Mouse (Mus musculus) layer of hippocampus, adult 9-11 months (tissue): Measurements from ENCODE around the gene Adamtsl5.

Source experiments
- DNase-seq: peaks from one replicate; pipeline ENCODE4 v3.0.0; 2022

The Adamtsl5 gene

DNA sequence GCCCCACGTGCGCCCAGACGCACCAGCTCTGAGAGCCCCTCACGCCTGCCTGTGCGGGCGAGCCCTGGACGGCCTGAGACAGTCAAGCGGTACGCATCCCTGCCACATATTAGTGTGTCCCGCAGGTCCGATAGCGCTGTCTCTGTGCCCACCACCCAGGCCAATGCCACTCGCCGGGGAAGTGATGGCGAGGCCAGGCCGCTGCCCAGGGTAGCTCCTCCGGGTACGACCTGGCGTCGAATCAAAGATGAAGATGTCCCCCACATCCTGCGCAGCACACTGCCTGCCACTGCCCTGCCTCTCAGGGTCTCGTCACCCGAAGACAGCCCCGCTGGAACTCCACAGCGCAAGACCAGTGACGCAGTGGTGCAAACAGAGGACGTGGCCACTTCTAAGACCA is 32.9 kb downstream of the Adamtsl5 start:
- DNase-seq = no peak

DNA sequence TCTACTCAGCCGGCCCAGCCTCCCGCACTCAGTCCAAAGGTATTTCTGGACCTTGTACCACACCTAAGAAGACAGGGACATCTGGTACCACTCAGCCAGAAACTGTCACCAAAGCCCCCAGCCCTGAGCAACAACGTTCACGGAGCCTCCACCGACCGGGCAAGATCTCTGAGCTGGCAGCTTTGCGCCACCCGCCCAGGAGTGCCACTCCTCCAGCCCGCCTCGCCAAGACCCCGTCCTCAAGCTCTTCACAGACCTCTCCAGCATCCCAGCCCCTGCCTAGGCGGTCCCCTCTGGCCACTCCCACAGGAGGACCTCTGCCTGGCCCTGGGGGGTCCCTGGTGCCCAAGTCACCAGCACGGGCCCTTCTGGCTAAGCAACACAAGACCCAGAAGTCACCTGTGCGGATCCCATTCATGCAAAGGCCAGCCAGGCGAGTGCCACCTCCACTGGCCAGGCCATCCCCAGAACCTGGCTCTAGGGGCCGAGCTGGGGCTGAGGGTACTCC is 33.7 kb downstream of the Adamtsl5 start:
- no peak for DNase-seq

DNA sequence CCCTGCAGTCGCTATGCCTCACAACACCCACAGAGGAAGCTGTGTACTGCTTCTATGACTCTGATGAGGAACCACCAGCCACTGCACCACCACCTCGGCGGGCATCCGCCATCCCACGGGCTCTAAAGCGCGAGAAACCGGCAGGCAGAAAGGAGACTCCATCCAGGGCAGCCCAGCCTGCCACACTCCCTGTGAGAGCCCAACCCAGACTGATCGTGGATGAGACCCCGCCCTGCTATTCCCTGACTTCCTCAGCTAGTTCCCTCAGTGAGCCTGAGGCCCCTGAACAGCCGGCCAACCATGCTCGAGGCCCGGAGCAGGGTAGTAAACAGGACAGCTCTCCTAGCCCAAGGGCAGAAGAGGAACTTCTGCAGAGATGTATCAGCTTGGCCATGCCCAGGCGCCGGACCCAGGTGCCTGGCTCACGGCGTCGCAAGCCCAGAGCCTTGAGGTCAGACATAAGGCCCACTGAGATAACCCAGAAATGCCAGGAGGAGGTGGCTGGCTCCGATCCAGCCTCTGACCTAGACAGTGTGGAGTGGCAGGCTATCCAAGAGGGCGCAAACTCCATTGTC is 34.5 kb downstream of the Adamtsl5 start:
- DNase-seq = no peak

DNA sequence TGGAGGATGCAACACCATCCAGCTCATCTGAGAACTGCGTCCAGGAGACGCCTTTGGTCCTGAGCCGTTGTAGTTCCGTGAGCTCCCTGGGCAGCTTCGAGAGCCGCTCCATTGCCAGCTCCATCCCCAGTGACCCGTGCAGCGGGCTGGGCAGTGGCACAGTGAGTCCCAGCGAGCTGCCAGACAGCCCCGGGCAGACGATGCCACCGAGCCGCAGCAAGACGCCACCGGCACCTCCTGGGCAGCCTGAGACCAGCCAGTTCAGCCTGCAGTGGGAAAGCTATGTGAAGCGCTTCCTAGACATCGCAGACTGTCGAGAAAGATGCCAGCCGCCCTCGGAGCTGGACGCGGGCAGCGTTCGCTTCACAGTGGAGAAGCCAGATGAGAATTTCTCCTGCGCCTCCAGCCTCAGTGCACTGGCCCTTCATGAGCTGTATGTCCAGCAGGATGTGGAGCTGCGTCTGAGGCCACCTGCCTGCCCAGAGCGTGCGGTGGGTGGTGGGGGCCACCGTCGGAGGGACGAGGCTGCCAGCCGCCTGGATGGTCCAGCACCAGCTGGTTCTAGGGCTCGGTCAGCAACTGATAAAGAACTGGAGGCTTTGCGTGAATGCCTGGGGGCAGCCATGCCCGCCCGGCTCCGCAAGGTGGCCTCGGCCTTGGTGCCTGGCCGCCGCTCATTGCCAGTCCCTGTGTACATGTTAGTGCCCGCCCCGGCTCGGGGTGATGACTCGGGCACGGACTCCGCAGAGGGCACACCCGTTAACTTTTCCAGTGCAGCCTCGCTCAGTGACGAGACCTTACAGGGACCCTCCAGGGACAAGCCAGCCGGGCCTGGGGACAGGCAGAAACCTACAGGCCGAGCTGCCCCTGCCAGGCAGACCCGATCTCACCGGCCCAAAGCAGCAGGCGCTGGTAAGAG is 35.4 kb downstream of the Adamtsl5 start:
- DNase-seq = no peak

DNA sequence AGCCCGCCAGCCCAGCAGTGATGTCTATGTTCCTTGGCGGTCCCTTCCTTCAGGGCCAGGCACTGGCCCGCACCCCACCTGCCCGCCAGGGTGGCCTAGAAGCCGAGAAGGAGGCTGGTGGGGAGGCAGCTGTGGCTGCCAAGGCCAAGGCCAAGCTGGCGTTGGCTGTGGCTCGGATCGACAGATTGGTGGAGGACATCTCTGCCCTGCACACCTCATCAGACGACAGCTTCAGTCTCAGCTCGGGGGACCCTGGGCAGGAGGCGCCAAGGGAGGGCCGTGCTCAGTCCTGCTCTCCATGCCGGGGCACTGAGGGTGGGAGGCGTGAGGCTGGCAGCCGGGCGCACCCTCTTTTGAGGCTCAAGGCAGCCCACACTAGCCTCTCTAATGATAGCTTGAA is 36.7 kb downstream of the Adamtsl5 start:
- no peak for DNase-seq

DNA sequence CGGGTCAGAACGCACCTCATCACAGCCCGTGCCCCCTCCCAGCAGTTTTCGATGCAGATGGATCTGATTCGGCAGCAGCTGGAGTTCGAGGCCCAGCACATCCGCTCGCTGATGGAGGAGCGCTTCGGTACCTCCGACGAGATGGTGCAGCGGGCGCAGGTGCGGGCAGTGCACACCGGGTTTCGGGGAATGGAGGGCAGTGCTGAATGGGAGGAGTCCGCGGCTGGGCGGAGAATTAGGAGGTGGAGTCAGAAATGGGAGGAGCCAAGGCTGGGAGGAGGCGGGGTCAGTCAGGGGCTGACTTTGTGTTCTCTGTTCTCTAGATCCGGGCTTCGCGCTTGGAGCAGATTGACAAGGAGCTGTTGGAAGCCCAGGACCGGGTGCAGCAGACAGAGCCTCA is 43.4 kb downstream of the Adamtsl5 start:
- no peak for DNase-seq

DNA sequence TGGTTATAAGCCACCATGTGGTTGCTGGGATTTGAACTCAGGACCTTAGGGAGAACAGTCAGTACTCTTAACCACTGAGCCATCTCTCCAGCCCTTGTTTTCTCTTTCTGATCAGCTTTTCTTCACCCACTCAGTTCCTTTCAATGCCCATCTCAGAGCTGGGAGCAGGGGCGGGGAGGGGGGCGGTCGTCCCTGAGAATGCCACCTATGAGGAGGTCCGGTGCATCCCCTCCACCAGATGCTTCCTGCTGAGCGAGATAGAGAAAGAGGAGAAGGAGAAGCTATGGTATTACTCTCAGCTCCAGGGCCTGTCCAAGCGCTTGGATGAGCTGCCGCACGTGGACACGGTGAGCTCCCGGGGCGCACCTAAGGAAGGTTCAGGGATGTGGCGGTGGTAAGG is 43.8 kb downstream of the Adamtsl5 start:
- no peak for DNase-seq

DNA sequence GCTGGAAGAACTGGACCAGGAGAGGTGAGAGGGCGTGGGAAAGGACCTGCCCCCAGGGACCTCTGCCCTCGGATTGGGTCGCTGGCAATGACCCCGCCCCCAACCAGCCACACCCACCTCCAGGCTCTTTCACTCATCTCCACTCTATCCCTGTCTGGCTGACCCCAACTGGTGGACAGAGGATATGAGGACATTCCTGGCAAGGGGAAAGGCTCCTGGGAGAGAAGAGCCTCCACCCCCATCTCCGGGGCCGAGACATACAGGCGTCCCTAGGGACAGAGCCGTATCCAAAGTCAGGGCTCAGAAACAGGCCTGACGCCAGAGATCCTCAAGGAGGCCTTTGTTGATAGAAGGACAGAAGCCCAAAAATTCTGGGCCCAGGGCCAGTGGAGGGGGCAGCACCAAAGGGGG is 45.7 kb downstream of the Adamtsl5 start:
- DNase-seq = peak; percentile 81

DNA sequence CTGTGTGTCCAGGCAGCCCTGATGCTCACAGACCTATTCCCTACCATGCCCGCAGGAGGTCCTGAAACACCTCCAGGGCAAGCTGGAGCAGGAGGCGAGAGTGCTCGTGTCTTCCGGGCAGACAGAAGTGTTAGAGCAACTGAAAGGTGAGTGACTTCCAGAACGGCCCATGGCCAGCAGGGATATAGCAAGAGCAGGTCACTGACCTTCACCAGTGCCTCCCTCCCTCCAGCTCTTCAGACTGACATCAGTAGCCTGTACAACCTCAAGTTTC is 46.2 kb downstream of the Adamtsl5 start:
- DNase-seq = no peak

DNA sequence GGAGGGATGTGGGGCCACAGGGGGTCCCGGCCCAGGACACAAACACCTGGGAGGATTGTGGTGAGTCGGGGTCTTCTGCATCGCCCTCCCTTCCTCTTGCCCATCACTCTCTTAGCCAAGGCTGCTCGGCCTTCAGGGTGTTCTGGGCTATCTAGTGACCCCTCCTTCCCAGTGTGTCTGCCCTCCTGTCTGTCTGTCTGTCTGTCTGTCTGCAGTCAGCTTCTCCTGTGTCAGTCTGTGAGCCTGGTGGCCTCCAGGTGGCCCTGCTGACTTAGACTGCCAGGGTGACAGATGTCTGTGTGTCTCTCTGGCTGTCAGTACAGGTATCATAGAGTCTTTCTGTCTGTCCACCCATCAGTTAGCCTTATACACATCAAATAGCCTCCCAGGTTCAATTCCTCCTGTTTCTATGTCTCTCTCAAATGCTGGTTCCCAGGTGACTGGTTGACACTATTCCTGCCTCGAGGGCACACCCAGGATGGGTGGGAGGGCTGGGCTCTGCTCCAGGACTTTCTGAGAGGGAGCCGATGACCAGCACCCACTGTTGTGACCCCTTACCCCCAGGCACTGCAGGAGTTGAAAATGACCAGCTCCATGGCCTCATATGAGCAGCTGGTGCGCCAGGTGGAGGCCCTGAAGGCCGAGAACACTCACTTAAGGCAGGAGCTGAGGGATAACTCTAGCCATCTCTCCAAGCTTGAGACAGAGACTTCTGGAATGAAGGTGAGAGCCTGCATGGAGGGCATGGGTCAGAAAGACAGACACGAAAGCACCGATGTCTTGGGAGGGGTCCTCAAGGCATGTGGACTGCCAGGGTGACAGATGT is 46.7 kb downstream of the Adamtsl5 start:
- DNase-seq = no peak

DNA sequence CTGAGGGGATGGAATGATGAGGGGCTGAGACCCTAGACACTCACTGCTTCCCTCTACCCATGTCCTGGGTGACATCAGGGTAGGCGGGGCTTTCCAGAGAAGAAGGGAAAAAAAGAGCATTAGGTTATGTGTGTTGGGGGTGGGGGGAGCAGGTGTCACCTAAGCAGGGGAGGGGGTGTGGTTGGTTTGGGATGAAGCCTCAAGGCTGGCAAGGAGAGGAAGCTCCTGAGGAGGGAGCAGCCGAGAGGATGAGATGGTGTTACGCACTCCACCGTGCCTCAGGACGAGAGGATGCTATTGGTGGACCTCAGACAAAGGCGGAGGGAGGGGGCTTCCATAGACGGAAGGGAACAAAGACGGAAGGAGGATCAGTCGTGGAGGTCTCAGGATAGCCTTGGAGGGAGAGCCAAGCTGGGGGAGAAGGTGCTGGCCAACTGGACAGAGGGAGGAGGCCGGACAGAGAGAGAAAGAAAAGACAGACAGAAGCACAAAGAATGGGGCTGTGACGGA is 47.5 kb downstream of the Adamtsl5 start:
- DNase-seq = no peak

DNA sequence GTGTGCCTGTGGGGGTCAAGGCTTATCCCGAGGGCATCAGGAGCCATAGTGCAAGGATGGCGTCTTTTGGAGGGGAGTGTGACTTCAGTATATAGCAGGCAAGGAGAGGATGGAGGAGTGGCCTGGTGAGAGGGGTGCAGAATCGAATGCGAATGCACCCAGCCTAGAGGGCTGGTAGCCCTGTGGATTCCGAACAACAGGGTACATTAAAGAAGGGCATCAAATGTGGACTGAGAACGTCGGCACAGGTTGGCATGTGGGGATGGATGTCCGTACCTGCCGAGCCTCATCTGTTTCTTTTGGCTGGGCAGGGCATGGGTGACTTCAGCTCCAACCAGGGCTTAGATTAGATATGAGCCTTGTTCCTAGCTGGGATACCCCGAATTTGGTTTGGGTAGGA is 48.4 kb downstream of the Adamtsl5 start:
- no peak for DNase-seq

DNA sequence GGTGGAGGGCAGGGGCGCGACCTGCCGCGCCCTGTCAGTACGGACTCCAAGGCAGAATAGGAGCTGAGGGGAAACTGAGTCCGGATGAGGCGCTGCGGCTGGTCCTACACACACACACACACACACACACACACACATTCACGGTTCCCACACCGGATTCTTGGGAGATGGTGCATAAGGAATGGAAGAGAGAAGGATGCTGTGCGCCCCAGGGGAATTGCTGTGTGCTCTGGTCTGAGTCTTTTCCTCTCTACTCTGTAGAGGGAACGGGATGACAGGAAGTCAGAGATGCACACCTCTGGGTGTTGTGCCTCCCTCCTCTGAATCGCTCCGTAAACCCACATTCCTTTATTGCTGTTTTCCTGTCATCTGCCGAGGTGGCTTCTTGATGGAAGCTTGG is 48.9 kb downstream of the Adamtsl5 start:
- no peak for DNase-seq

DNA sequence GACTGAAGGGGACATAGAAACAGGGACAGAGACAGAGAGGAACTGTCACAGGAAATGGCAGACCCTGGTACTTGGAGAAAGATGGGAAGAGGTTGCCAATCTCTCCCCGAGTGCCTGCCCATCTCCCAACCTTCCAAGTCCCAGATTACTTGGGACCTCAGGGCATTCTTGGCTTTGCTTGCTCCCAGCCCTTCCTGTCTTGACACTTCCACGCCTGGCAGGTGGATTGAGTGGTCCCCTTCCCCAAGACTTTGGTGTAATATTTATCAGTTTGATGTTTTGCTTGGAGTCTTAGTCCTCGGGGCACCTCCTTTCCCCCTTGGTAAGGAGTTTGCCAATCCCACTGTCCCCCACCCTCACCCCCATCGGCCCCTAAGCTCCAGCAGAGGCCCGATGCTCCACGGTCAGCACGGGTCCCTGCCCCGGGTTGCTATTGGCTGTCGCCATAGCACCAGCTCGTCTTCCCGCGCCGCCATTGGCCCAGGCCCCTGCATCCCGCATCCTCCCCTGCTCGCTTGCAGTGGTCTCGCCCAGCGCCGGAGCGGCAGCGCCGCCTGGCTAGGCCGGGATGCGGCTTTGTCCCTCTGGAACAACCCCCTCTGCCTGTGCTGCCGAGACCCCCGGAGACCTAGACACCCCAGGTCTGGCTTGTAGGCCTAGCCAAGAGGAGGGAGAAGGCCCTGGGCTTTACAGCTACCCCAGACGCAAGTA is 49.5 kb downstream of the Adamtsl5 start:
- peak; percentile 92 for DNase-seq

DNA sequence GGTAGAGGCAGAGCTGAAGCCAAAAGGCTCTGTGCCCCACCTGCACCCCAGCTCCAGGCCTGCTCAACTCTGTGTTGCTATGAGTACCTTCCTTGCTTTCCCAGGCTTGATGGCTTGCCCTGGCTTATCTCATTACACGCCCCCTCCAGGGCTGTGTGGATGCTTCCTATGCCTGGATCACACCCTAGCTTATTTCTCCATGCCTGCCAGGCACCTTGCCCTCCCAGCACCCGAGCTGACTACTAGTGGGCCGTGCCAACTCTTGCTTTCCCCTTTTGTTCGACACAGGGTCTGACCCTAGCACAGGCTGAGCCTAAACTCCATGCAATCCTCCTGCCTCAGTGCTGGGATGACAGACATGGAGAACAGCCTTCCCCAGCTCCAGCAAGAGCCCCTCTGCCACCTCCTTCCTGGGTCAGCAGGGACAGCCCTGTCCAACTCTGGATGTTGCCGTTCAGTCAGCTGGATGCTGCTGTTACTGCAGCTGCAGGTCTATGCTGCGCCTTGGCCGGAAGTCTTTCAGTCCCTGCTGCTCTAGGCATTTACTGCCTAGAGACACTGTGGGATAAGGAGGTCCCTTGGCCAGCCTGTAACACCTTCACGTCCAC is 50.6 kb downstream of the Adamtsl5 start:
- no peak for DNase-seq

DNA sequence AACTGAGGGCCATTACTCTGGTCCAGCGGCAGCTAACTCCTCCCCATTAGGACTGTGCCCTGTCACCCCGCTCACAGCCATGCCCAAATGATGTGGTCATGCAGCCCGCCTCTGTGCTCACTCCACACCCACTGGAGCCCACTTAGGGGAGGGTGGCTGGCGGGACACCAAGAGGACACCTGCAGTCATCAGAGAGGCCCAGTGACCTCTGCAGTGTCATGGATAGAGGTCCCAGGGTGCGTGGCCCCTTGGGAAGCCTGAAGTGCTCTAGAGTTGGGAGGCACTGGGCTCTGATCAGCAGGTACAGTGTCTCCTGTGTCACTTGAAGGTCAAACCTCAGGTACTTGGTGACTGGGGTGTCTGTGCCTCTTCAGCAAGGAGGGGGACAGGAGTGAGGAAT is 51.4 kb downstream of the Adamtsl5 start:
- DNase-seq = no peak

DNA sequence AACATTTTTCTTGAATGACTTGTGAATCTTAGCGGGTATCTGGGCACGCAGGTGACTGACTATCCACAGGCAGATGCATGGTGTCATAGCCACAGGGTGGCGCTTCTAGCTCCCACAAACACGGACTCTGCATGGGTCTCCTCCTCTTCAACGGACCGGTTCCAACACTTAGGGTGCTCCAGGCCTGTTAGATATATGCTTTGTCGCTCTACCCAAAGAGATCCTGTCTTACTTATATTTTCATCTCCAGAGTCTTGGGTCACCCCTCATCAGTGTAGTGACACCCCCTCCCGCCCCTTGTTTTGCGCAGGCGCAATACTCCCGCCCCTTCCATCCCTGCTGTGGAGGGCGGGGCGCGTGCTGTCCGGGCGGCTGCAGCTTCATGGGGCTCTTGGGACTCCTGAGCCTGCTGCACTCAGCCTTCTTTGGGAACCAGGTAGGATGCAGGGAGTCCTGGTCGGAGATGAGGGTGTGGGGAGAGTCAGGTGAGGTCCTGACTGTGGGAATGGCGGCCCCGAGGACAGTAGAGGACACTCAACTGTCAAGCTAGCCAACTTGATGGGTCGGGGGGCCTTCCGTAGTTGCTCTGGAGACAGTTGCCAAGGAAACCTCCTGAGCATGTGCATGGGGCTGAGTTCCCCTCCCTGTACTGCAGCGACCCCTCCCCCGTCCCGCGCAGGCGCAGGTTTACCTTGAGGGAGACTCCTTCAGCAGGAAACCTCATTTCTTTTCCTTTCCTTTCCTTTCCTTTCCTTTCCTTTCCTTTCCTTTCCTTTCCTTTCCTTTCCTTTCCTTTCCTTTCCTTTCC is 52.4 kb downstream of the Adamtsl5 start, which contains the start of gene Apc2:
Apc2 (plus strand) TSS at position 360 of the 808 bp plus-strand sequence.
- DNase-seq = peak; percentile 73

DNA sequence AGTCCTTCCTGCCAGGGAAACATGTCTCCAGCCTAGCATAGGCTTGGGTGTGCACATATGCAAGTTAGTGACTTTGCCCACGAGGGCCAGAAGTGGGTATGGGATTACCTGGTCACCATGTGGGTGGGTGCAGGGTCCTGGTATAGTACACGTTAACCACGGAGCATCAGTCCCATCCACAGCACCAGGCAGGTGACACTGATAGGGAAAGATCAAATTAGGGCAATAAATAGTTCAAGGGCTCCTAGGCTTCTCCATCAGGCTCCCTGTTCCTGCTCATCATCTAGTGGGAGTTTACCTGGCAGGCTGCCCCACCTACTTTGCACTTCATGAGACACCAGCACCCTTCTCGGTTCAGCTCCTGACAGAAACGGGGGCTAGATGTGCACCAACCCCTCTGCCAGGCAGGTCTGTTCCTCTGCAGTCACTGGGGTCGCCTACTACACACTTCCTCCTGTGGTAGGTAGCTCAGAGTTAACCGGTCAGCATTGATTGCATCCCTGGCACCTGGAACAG is 53.4 kb downstream of the Adamtsl5 start:
- DNase-seq = no peak

DNA sequence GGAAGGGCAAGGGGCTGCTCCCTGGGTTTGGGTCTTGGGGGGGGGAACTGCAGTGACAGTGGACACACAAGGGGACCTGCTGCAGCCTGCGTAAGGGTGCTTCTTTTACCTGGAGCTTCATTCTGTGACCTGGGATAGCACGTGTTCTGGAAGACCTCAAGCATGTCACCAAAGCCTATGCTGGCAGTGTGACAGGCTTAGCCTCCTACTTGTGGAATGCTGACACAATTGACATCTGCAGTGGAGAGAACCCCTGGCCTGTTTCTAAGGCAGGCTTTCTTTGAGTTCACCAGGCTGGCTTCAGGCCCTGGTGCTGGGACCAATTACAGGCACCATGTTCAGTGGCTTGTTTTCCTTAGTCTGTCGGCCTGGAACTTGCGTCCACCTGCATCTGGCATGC is 53.9 kb downstream of the Adamtsl5 start:
- DNase-seq = no peak

DNA sequence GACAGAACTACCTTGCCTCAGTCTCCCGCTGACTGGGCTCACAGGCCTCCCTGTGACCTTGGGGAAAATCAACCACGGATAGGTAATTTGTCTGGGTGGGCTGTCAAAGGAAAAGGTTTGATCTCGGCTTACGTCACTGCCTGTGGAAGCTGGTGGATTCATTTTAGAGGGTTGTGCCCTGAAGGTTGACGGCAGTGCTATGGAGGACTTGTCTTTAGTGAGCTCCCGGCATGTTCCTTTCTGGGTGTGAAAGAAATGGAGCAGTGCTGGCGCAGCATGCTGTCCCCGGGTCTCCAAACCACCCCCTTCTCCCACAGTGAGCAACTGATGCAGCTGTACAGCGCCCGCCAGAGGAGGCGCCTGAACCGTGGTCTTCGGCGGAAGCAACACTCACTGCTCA is 54.9 kb downstream of the Adamtsl5 start:
- DNase-seq = no peak
